Mouse (Mus musculus) inflammation-experienced regulatory T-cells (primary cell): ENCODE measurements around the gene Pnmt. TPM values are rescaled to one million over a fixed set of nuclear protein-coding genes. Genes with fewer than 3 reads are reported as not detected.

Experiments used
- polyA plus RNA-seq, 2 experiments: library from polyadenylated mRNA; unstranded; fragments of 100-300 nt; shearing (Covaris generic); gene quantifications; one replicate each; pipeline ENCODE4 v1.2.1; 2017

Pnmt gene
- polyA plus RNA-seq = not detected

GRCm38 (mm10) chr11:98385638-98386585, at the start of gene Pnmt:
TSS of gene Pnmt (plus strand) at chr11:98386450.

DNA sequence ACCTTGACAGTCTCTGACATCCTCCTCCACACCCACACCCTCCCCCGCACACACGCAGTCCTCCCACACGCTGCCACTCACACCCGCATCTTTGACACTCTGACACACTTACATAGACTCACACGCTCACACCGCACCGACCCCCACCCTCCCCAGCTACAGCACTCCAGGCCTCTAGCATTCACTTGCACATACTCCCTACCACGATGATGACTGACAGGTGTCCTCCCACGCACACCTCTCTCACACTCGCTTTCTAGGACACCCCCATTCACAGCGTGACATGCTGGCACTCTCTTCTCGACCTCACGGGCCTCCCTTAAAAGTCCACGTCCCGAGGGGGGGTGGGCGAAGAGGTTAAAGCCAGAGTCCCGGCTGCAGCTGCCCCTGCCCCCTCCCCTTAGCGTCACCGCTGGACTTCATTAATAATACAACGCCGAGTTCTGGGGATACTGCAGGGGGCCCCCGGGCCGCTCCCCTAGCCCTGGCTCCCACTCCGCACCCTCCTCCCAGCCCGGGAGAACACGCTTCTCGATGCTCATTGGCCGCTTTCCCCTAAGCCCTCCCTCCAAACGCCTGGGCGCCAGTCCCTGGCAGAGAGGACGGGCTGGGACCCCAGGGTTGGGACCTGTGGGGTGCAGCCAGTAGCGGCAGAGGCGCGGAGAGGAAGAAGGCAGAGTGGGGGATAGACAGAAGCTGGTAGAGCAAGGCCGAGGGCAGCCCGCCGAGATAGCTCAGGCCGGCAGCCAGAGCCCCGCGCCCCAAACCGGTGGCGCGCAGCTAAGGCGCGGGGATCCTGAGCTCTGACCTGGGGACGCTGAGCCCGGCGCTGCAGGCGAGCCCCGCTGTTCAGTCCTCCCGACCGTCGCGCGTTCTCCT, 37.9 kb upstream of the Pnmt start, which contains the start of gene Ppp1r1b:
Ppp1r1b (plus strand) TSS at position 322 of the 879 bp plus-strand sequence.

GRCm38 (mm10) chr11:98358161-98359083, 27.8 kb upstream of the Pnmt start, which contains the start of gene Stard3:
TSS of gene Stard3 (plus strand) at chr11:98358368.

DNA sequence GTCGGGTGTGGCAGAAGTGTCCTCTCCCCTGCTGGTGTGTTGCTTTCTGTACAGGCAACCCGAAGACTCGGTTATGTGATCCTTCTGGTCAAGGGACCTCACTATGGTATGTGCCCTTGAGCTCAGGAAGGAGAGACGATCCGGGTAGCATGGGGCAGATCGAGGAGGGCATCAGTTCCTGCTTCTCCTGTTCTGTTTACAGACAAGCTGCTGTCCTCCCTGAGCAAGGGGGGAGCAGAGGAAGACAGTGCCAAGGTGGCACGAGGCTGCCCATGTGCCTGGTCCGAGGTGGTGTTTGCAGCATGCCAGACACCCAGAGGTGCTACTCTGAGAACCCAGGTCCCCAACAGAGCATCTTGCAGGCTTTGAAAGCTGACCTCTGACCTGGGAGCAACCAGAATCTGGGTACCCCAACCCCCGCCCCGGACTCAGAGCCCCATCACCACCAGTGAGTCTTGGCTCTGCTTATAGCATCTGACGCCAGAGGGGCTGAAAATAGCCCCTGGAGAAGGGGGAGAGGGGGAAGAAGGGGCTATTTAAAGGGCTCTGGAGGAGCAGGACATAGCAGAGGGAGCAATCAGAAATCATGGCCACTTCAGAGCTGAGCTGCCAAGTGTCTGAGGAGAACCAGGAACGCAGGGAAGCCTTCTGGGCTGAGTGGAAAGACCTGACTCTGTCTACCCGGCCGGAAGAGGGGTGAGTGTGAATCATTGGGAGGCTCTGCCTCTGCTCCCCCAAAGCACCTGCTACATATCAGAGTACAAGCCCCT, 2.8 kb upstream of the Pnmt start, which contains the start of gene Tcap:
Tcap (plus strand) TSS at position 551 of the 770 bp plus-strand sequence.

GRCm38 (mm10) chr11:98400161-98400726, 14.0 kb downstream of the Pnmt start, which contains the start of gene Pgap3:
TSS of gene Pgap3 (minus strand) at chr11:98400490.

GRCm38 (mm10) chr11:98412273-98412796, 26.1 kb downstream of the Pnmt start, which contains the start of gene Erbb2:
TSS of gene Erbb2 (plus strand) at chr11:98412470.

Other genes with a start within 250 kb of the Pnmt start
- gene Fbxl20, start 236.0 kb upstream of the Pnmt start, polyA plus RNA-seq = 10 to 100 TPM; 26.0 to 32.3 TPM
- 10 to 100 TPM; 35.7 to 41.7 TPM for gene Med1, start 193.2 kb upstream of the Pnmt start, polyA plus RNA-seq
- 10 to 100 TPM; 17.4 to 22.9 TPM for gene Cdk12, start 183.4 kb upstream of the Pnmt start, polyA plus RNA-seq
- under 1 TPM; 0.06 to 0.67 TPM for gene Neurod2, start 56.8 kb upstream of the Pnmt start, polyA plus RNA-seq
- gene Ppp1r1b, start 38.0 kb upstream of the Pnmt start, polyA plus RNA-seq = 1 to 10 TPM; 1.5 to 3.9 TPM
- gene Stard3, start 28.1 kb upstream of the Pnmt start, polyA plus RNA-seq = 10 to 100 TPM; 61.8 to 64.9 TPM
- gene Tcap, start 2.6 kb upstream of the Pnmt start, polyA plus RNA-seq = 1 to 10 TPM in 1 of 2 experiments, not detected in 1; 1.0 TPM
- gene Pgap3, start 14.0 kb downstream of the Pnmt start, polyA plus RNA-seq = 10 to 100 TPM; 12.6 to 13.7 TPM
- under 1 TPM; 0.16 to 0.22 TPM for gene Erbb2, start 26.0 kb downstream of the Pnmt start, polyA plus RNA-seq
- gene Mien1, start 52.5 kb downstream of the Pnmt start, polyA plus RNA-seq = 100 to 1,000 TPM; 141 to 157 TPM
- gene Grb7, start 59.9 kb downstream of the Pnmt start, polyA plus RNA-seq = 1 to 10 TPM; 1.5 to 6.5 TPM
- gene Ikzf3, start 159.6 kb downstream of the Pnmt start, polyA plus RNA-seq = 10 to 100 TPM; 40.9 to 85.7 TPM
- 1 to 10 TPM; 3.0 to 3.7 TPM for gene Zpbp2, start 164.6 kb downstream of the Pnmt start, polyA plus RNA-seq
- 10 to 100 TPM; 62.2 to 78.9 TPM for gene Ormdl3, start 200.9 kb downstream of the Pnmt start, polyA plus RNA-seq
- under 1 TPM in 1 of 2 experiments, not detected in 1; 0.23 TPM for gene Lrrc3c, start 211.8 kb downstream of the Pnmt start, polyA plus RNA-seq
- 1 to 10 TPM; 2.4 to 8.5 TPM for gene Gm12355, start 239.2 kb downstream of the Pnmt start, polyA plus RNA-seq
- not detected for gene Gsdma3, start 239.9 kb downstream of the Pnmt start, polyA plus RNA-seq